Mouse (Mus musculus) heart, postnatal 25 days (tissue): Measurements from ENCODE around the gene Xaf1. TPM values are rescaled to one million over a fixed set of nuclear protein-coding genes. Genes with fewer than 3 reads are reported as not detected.

Experiments used
- DNase-seq: peaks from one replicate; pipeline ENCODE4 v3.0.0; 2022; ENCODE audit warnings: low spot score
- intact Hi-C: fragments of 180-260 bp; cut with DNase I; formaldehyde crosslinking; loops from one replicate; pipeline ENCODE4 v1.15.1; 2025
- total RNA-seq, 2 experiments: library from RNA; stranded (reverse); gene quantifications; 2 replicates each; pipeline ENCODE4 v1.2.3; 2021

Gene Xaf1
- total RNA-seq = 10 to 100 TPM; 10.7 to 12.0 TPM

DNA sequence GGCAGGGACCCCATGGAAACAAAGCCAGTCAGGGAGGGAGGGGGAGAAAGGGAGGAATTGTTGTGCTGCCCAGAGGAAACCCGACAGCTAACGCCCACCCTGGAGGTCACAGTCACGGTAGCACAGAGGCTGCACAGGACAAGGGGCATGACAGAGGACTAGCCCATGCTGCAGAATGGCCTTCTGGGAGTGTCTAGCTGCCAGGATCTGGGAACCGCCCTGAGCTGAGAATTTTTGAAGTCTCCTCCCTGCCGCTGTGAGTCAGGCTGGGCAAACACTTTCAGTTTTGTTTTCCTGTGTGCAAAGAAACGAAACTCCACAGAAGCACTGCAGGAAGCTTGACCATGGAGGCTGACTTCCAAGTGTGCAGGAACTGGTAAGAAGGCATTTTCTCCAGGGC is at the start of gene Xaf1:
TSS of gene Xaf1 (plus strand) at position 296 of the 400 bp plus-strand sequence.
- DNase-seq = peak; percentile 72
- intact Hi-C loops = no loop called here

DNA sequence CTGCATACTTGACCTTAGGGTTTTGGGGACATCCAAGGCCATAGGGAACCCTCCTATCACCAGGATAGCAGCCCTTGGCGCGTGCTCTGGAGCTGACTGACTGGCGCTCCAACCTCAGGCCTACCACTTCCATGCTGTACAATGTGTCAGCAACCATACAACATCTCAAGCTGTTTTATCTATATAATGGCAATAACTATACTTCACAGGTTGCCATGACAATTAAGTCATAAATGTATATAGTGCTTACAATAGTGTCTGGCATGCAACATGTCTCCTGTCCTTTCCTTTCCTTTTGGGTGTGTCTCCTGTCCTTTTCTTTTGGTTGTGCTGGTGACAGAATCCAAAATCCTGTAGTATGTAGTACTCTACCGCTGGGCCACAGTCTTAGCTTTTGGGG is 45.8 kb upstream of the Xaf1 start:
- intact Hi-C loops = no loop called here
- DNase-seq = no peak

DNA sequence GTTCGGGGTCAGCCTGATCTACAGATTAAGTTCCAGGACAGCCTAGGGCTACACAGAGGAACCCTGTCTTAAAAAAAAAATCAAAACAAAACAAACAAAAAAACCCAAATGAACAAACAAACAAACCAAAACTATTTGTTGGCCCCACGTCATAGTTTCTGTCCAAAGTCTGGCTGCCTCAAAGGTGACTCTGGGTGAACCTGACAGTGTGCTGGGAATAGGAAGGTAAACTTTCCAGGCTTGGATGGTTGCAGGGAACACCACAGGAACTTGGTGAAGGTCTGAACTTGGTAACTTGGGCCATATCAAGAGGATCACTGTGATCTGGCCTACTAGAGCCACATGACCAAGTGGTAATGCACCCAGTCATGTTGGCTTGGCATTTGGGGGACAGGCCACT is 45.0 kb upstream of the Xaf1 start:
- no peak for DNase-seq
- intact Hi-C loops = no loop called here

DNA sequence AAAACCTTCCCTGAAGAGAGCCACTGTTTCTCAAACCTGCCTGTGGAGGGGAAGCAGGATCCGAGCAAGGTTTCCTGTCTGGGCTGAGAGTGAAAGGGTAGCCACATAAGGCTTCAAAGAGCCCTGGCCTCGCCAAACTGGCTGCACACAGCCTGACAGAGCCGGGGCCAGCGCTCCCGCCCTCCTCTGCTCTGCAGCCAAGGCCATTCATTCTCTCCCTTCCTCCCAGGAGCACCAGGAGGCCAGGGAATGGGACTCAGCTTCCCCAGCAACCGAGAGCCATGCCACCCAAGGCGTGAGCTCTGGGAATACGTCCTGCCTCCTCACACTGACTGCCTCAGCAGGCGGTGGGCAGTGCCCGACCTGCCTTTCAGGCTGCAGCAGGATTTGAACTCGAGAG is 35.9 kb upstream of the Xaf1 start:
- no peak for DNase-seq

DNA sequence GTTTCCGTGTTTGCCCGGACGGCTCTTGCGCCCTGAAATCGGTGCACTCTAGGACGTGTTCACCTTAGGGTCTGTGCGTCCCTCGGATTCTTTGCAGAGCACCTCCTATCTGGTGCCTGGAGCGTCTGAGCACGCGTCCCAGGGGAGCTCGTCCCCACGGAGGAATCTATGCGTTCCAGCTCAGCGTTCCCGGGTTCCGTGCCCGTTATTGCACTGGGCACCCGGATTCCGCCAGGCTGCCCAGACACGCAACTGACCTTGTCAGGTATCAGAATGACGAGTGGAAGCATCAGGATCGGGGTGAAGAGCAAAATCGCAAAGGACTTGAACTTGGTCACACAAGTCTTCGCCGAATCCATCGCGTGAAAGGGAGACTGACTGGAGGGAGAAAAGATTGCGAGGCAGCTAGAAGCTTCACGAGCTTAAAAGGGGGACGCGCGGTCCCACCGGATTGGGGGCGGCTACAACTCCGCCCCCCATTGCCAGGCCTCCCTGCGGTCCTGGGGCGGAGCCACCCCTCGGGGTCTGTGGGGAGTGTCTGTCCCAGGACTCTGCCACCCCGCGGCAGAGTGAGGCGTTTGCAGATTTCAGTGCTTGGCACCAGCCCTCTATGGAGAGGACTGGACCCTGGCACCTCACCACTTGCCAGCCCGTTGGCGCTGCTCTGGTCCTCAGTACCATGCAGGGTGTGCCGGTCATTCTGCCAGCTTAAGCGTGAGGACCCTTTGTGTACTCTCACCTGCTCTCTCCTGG is 35.0 kb upstream of the Xaf1 start:
- DNase-seq = no peak
- intact Hi-C loops = no loop called here

More for the DNA sequence above, 35.9 kb upstream of the Xaf1 start:
- intact Hi-C loops = no loop called here

DNA sequence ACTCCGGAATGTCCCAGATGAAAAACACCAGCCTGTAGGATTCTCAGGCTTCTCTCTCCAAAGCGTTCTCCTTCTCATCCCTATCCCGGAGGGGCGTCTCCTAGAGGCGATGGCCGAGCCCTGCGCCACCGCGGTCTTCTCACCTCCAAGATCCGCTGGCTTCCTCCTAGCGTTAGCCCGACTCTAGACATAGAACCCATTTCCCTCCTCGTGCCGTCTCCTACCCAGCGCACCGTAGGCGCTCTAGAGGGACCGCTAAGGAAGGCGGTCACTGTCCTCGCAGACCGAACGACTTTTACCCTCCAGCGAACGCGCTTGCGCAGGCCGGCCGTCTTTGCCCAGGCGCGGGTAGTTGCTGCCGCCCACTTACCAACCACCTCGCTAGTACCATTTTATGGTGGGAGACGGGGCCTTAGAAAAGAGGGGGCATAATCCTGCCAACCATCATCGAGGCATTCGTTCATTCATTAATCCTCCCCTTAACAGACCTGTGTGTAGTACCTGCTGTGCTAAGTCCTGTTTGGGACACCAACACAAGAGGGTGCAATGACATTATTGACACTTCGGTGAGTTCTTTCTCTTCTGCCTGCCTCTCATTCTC is 34.4 kb upstream of the Xaf1 start, which contains the start of gene Slc13a5:
TSS of gene Slc13a5 (minus strand) at position 263 of the 601 bp plus-strand sequence.
- DNase-seq = no peak
- intact Hi-C loops = no loop called here

DNA sequence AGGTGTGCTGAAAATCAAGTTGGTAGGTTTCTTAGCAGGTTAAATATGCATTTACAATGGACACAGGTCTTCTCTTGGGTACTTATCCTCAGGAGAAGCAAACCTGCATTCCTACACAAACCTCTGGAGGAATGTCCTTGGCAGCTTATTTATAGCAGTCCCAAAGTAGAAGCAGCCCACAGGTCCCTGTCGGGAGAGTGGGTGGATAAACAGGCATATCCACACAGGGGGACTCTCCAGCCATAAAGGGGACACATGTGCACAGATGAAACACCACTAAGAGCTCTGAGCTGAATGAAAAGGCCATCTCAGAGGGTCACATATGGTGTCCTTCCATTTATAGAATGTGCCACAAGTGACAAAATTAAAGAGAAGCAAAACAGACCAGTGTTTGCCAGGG is 29.7 kb upstream of the Xaf1 start:
- intact Hi-C loops = no loop called here
- no peak for DNase-seq

DNA sequence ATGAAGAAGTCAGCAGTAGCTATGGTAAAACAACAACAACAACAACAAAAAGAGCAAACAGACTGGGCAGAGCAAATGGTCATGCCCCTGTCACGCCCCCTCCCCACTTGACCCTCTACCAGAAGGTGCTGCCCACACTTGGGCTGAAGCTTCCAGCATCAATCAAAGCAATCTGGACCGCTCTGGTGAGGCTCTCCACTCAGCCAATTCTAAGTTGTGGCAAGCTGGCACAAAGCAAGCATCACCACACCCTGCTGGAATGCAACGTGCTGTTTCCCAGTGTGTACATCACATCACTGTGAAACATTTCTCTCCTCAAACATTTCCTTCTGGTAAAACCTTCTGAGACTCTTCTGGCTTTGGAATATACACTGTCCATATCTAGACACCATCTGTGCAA is 28.1 kb upstream of the Xaf1 start:
- no peak for DNase-seq
- intact Hi-C loops = no loop called here

DNA sequence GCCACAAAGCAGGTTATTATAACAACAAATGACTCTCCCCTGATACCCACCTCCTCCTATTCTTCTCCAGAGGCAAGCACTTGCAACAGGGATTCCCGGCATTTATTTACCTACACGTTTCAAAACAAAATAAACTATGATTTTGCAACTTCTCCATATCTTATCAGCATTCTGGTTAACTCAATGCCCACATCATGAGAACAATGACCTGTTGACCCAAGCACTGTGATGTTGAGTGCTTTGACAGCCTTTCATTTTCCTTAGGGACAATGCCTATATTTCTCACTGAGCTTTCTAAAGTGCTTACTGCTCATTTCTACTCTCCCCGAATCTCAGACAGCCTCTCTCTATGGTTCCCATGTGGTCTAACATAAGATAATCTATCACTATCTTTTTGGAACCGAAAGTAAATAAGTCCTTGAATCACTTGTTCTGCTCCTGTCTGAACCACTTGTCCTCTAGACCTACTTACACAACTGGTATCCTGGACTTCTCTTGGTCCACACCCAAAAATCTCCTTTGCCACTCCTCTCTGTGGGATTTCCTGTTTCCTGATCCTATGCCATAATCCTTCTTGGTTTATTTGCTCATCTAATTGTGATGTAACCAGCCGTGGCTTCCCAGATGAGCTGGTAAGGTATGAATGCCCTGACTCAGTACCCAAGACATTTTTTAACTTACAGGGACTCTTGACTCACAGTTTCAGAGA is 20.1 kb upstream of the Xaf1 start:
- intact Hi-C loops = no loop called here

DNA sequence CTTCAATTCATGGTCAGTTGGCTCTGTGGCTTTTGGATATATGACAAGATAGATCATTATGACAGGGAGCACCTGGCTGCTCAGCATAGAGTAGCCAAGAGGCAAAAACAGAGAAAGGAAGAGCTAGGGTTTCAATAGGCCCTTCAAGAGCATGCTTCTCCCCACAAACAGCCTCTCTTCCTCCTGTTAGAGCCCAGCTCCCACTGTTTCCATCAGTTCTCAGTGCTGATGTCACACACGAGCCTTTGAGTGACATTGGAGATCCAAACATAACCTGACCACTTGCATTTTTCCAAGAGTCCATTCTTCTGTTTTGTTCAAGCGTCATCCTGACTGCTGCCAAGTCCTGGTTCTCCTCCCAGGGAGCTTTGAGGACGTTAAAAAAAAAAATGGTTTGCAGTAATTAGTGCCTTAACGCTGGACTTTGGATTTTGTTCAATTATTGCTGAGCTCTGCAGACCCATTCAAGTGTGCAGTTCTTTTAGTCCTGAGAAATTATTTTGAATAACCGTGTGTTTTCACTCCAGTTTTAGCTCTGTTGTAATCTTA is 19.5 kb upstream of the Xaf1 start:
- DNase-seq = no peak
- intact Hi-C loops = no loop called here

More for the DNA sequence above, 20.1 kb upstream of the Xaf1 start:
- no peak for DNase-seq

DNA sequence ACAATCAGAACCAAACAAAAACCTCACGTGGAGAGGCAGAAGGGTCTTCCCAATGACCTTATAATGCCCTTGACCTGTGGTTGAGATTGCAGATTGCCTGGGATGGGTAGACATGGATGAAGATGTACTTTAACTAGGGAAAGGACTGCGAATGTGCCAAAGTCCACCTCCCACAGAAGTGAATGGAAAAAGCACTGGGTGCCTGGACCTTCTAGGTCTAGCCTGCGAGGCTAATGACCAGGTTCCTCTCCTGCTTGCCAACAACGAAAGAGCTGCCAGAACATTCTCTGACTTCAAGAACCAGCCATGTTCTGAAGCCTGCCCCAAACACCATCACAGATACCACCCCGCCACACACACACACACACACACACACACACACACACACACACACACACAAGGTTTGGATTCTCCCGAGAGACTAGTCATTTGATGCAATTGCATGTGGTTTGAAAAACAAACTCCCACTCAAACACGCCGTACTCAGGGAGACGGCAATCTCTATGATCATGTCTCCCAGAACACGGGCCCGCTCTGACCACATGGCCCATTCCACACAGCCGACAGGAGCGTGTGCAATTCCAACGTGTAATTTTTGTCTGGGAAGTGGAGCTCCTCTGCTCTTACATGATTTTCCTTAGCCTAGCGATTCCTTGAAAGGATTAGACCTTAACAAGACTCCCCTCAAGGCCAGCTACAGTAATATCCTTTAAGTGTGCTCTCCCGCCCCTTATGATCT is 17.8 kb upstream of the Xaf1 start:
- DNase-seq = no peak
- intact Hi-C loops = no loop called here

DNA sequence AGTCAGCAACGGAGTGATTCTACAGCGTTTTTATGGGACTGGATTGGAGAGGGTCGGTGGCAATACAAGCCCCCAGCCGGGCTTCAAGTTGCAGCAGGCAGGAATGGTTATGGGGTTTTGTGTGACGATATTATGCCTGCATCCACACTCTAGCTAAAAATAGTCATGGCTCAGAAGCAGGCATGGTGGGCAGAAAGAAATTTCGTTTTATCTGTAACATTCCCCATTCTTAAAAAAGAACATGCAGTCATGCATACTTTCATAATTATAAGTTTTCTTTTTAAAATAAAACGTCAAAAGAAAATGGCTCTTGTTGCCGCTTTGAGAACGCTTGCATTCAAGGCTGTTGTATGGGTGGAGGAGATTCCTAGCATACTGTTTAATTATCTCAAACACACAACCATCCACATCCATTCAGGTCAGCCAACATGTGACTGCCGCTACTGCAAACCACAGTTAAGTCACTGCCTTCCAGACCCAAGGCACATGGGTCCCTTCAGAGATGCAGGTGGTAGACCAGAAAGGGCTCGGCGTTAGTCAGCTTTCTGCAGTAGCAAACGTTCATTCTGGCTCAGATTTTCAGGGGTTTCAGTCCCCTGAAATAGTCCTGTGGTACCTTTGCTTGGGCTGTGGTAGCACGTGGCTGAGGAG is 16.8 kb upstream of the Xaf1 start:
- no peak for DNase-seq
- intact Hi-C loops = no loop called here

DNA sequence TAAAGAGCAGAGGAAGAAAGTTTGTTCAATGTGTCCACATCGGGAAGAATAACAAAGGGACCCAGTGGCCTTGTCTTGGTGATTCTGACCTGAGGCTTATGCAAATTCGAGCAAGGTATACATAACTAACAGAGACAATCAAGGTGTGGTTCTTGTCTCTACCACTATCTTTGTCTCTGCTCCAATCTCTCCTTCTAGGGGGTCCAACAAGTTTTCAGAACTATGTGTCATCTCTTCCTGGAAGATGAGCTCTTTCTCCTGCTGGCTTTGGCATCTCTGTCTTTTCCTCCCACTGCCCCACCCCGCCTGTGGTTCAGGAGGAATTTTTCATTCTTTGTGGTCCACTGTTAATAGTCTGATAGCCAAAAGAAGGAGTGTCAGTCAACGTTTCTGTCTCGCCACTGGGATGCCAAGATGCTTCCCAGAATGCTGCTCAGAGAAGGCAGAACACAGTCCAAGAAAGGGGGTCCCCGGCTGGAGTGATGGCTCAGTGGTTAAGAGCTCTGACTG is 15.4 kb upstream of the Xaf1 start:
- intact Hi-C loops = no loop called here
- DNase-seq = no peak

DNA sequence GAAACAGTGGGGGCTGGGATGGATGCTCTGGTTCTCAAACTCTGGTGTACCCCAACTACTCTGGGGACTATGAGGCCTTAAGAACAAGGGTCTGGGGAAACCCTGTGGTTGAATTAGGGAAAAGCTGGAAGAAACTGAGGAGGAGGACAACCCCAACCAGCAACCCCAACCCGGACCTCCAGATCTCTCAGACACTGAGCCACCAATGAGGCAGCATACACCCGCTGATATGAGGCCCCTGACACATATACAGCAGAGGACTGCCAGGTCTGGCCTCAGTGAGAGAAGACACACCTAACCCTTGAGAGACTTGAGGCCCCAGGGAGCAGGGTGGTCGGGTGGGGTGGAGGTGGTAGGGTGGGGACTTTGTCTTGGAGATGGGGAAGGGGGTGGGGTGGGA is 14.8 kb upstream of the Xaf1 start:
- intact Hi-C loops = no loop called here
- DNase-seq = no peak

DNA sequence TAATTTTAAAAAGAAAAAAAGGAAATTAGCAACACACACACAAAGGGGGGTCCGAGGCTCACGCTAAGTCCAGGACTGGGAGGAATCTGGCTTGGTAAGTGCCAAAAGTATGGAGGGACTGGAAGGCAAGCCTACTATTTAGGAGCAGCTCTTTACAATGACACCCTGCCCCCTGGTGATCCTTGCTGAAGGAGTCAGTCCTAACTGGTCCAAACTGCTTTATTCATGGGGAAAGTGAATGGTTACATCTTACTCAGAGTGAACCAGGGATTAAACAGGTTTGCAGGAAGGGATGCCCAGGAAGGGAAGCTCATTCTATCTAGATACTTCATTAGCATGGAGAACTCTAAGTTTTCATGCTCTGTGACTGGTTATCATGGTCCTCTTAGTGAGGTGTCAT is 14.3 kb upstream of the Xaf1 start:
- no peak for DNase-seq
- intact Hi-C loops = no loop called here

DNA sequence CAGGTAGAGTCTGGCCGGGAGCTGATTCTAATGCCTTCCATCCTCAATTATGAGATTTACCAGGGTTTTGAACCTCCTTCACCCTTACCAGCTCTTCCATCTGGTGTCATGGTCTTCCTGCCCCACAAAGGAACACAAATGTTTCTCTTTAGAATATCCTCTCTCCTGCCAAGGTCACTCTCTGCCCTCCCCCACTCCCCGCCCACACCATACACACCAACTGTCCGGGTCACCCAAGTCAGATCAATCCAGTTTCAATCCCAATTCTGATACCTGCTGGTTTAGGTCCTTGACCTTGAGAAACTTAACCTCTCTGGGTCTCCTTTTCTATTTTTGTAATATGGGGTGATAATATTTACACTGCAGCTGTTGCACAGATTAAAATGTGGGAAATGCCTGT is 13.9 kb upstream of the Xaf1 start:
- DNase-seq = no peak
- intact Hi-C loops = no loop called here

DNA sequence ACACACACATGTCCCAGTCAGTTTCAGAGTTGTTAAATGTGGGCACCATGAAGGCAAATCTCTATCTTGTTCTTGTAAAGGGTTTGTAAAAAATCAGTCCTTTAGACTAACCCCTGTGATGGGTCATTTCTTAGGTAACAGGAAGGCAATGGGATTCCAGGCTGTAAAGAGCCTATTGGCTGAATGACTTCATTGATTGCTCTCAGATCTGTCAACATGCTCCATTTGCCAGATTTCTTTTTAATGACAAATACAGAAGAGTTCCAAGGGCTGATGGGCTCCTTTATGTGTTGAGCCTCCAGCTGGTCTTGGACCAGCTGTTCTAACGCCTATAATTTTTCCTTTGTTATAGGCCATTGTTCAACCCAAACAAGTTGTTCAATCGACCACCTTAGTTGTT is 8.3 kb upstream of the Xaf1 start:
- intact Hi-C loops = no loop called here
- no peak for DNase-seq

DNA sequence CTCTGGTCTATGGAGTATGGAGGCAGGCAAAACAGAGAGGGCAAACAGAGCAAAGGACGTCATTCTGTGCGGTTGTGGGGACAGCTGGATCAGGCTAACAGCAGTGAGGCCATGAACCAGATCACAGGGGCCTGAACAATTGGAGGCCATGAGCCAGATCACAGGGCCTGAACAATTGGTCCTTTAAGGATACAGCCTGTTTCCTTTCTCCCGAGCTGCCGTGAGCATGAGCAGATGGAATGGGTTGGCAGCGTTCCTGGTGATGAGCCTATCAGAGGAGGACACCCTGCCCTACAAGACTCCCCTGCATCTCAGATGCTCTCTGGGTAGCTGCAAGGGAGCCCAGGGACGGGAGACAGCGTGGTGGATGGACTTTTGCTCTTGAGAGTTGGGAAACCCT is 801 bp downstream of the Xaf1 start:
- intact Hi-C loops = no loop called here
- DNase-seq = peak; percentile 42

DNA sequence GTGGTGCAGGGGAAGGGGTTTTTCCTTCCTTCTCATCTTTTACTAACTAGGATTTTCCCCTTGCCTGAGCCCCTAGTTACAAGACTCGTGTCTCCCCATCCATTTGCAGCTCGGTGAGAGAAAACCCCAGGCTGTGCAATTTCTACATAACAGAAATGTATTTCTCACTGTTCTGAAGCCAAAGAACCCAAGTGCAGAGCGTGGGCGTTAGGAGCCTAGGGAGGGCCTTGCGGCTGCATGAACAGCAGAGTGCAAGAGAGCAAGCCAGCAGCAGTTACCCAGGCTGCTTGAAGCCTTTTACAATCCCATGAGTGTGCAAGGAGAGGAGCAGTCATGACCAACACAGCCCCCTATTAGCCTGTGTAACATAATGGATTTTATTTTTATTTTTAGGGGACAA is 6.0 kb downstream of the Xaf1 start:
- no peak for DNase-seq
- intact Hi-C loops = no loop called here

DNA sequence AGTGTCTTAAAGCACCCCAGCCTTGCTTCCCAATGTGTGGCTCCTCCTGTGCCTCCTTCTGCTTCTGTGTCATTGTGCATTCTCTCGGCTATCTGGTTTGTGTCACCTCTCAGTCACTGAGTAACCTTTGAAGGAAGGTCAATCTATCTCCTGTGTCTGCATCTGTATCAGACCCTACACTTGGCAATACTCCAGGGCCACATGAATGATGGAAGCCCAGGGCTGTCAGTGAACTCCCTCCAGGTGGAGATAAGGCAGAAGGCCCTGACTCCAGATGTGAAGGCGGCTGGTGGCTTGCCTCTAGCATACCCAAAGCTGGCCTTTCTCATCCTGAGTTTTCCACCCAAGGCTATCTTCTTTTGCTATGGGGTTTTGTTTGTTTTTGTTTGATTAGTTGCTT is 7.6 kb downstream of the Xaf1 start:
- no peak for DNase-seq
- intact Hi-C loops = no loop called here
